Comparison of ENCODE assay signal across 8 mouse cellular contexts in the genomic region with DNA sequence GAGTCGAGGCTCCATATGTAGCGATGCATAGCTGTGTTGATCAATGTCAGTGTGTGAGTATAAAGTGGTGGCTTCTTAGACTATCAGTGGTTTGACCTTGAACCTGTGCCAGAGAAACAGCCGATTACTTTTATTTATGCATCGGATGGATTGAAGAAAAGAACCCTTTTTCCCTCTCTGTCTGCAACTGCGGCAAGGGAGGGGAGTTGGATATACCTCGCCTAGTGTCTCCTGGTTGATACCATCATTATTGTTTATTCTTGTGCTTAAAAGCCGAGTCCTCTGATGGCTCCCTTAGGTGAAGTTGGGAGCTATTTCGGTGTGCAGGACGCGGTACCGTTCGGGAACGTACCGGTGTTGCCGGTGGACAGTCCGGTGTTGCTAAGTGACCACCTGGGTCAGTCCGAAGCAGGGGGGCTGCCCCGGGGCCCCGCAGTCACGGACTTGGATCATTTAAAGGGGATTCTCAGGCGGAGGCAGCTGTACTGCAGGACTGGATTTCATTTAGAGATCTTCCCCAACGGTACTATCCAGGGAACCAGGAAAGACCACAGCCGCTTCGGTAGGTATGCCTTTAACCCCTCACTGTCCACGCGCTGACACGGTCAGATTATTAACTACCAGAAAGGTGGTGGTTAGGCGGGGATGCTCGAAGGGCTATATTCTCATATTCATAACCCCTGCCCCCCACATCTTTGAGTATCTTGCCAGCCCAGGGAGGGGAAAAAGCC. TPM values are rescaled to one million over a fixed set of nuclear protein-coding genes. Genes with fewer than 3 reads are reported as not detected.
DNase-seq lines count a peak whose midpoint lies in the region; ATAC-seq lines count a peak whose summit lies in the region.

No protein-coding gene starts in this region.

- H3K9me3 ChIP-seq in midbrain, embryonic 14.5 days (ENCODE audit: control insufficient read depth, low read length): no peaks in the 10 kb centered on the region

- ATAC-seq in midbrain, embryonic 14.5 days (ENCODE audit: low FRiP score, low TSS enrichment): no peak
- no peak for ATAC-seq in inflammation-experienced regulatory T-cells, adult 6 months

- peak overlapping the region; percentile 66 for H3K4me3 ChIP-seq in midbrain, embryonic 14.5 days (replicated peaks; ENCODE audit: low read depth, low read length)

- H3K27ac ChIP-seq in midbrain, embryonic 14.5 days (replicated peaks; ENCODE audit: low read depth, low read length): no peak overlapping the region

- no peaks in the 10 kb centered on the region for H3K36me3 ChIP-seq in midbrain, embryonic 14.5 days (ENCODE audit: control insufficient read depth, insufficient read depth, low read length)

- H3K4me2 ChIP-seq in midbrain, embryonic 14.5 days (ENCODE audit: low read length): peak overlapping the region; percentile 98

- DNase-seq in right cerebral cortex, adult 2 months (ENCODE audit: low spot score in 2 of 2): peak; percentile 16 to 45
- no peak for DNase-seq in right cerebral cortex, postnatal 36 days (ENCODE audit: low spot score in 2 of 2)
- DNase-seq in cerebellum, postnatal 14 days: peak; percentile 52 to 64
- peak; percentile 7 for DNase-seq in heart, adult 8-10 months (ENCODE audit: low spot score)
- DNase-seq in kidney, adult 9 months: peak; percentile 33
- DNase-seq in midbrain, embryonic 14.5 days: peak; percentile 57
- DNase-seq in layer of hippocampus, adult 9-10 months (ENCODE audit: low spot score): no peak

- peaks cover 52% of the 10 kb centered on the region for H3K27me3 ChIP-seq in midbrain, embryonic 14.5 days (ENCODE audit: control insufficient read depth, insufficient read depth, low read length)

- WGBS in midbrain, embryonic 14.5 days: under 1% methylated on average over 29 of the region's 29 CpGs

- H3K9ac ChIP-seq in midbrain, embryonic 14.5 days (replicated peaks; ENCODE audit: low read length): peak overlapping the region; percentile 52

- H3K4me1 ChIP-seq in midbrain, embryonic 14.5 days (ENCODE audit: control insufficient read depth, insufficient read depth, low read length): peaks cover 35% of the 10 kb centered on the region

RNA-seq across cellular contexts. Expression of gene Fgf9, which starts 2.6 kb away (rescaled TPM):
- 1 to 10 TPM; 7.3 to 9.1 (median 7.7) TPM for total RNA-seq in heart, adult 8-10 months (2022)
- 13.5 and 19.7 TPM in 2 replicates for polyA plus RNA-seq in midbrain, embryonic 14.5 days (2014; fragmentation: Nextera tagmentation; extraction: Ambion mirVana)
- polyA plus RNA-seq in inflammation-experienced regulatory T-cells, adult 6 months (2017; shearing (Covaris generic)): not detected

Comparison
In these comparisons a context has a peak if more than half of its experiments do, and no peak if none do; other contexts are left out.
1. DNase-seq: peak in right cerebral cortex, adult 2 months (2 of 2), cerebellum, postnatal 14 days (2 of 2), heart, adult 8-10 months (single experiment), kidney, adult 9 months (single experiment) and midbrain, embryonic 14.5 days (single experiment); none in right cerebral cortex, postnatal 36 days (0 of 2) and layer of hippocampus, adult 9-10 months (single experiment).
2. RNA of gene Fgf9, which starts 2.6 kb away (polyA plus RNA-seq): 13.5 to 19.7 TPM in midbrain, embryonic 14.5 days; not detected in inflammation-experienced regulatory T-cells, adult 6 months; every median in the first group is over 10 times any median in the second.